Mouse (Mus musculus): ENCODE results near the gene Pla2g2e. TPM values are rescaled to one million over a fixed set of nuclear protein-coding genes. Genes with fewer than 3 reads are reported as not detected.

Gene Pla2g2e
- polyA plus RNA-seq, 1 experiment from 2014 or later = not detected

DNA sequence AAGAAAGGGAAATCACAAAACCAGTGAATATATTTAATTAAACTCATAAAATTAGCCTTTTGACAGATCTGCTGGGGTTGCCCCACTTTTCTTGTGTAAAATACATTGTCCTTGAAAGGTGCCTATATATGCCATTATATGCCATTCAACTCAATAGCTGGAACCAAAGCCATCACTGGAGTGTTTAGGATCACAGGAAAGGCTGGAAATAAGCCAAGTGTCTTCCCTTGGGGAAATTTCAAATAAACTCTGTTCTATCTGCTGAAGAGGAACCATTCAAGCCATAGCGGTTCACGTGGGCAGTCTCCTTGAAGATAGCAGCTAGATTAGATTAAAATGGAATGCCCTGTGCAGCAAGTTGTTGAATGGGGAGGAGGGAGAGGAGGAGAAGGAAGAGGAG is 47.8 kb downstream of the Pla2g2e start:
- no peak overlapping the region for H3K27ac ChIP-seq (ENCODE audit: low read length)
- peaks cover 3% of the 10 kb centered on the region; the same call in 1 of the 2 replicates for H3K27me3 ChIP-seq (replicated peaks; ENCODE audit: control insufficient read depth, insufficient read depth, low read length)
- H3K9me3 ChIP-seq (ENCODE audit: control insufficient read depth, low read length) = no peaks in the 10 kb centered on the region
- peaks cover 8% of the 10 kb centered on the region for H3K4me1 ChIP-seq (ENCODE audit: control insufficient read depth, insufficient read depth, low read length)
- WGBS = 36% methylated on average over 2 of the region's 2 CpGs
- no peak overlapping the region for H3K9ac ChIP-seq (ENCODE audit: low read depth, low read length)
- H3K36me3 ChIP-seq (ENCODE audit: control insufficient read depth, insufficient read depth, low read length) = no peaks in the 10 kb centered on the region
- no peak overlapping the region for H3K4me2 ChIP-seq (ENCODE audit: low read depth, low read length)
- ATAC-seq = no peak
- no peak overlapping the region for H3K4me3 ChIP-seq (ENCODE audit: low read length)

Other genes with a start within 250 kb of the Pla2g2e start
- gene Vwa5b1, start 242.1 kb upstream of the Pla2g2e start, polyA plus RNA-seq (2015; fragmentation: Nextera tagmentation; extraction: Ambion mirVana) = 0.11 and 0.23 TPM in 2 replicates
- 0.13 and 0.16 TPM in 2 replicates for gene Pla2g2c, start 153.2 kb upstream of the Pla2g2e start, polyA plus RNA-seq (2015; fragmentation: Nextera tagmentation; extraction: Ambion mirVana)
- gene Ubxn10, start 140.8 kb upstream of the Pla2g2e start, polyA plus RNA-seq (2015; fragmentation: Nextera tagmentation; extraction: Ambion mirVana) = 1.3 and 1.5 TPM in 2 replicates
- 2.3 and 2.7 TPM in 2 replicates for gene Pla2g2f, start 120.3 kb upstream of the Pla2g2e start, polyA plus RNA-seq (2015; fragmentation: Nextera tagmentation; extraction: Ambion mirVana)
- gene Pla2g2d, start 102.2 kb upstream of the Pla2g2e start, polyA plus RNA-seq (2015; fragmentation: Nextera tagmentation; extraction: Ambion mirVana) = 0.44 and 0.75 TPM in 2 replicates
- gene Pla2g5, start 14.5 kb upstream of the Pla2g2e start, polyA plus RNA-seq (2015; fragmentation: Nextera tagmentation; extraction: Ambion mirVana) = 0.15 and 0.23 TPM in 2 replicates
- not detected in 2 replicates for gene Gm13030, start 4.0 kb upstream of the Pla2g2e start, polyA plus RNA-seq (2015; fragmentation: Nextera tagmentation; extraction: Ambion mirVana)
- 4.4 and 4.6 TPM in 2 replicates for gene Otud3, start 36.0 kb downstream of the Pla2g2e start, polyA plus RNA-seq (2015; fragmentation: Nextera tagmentation; extraction: Ambion mirVana)
- 106 and 121 TPM in 2 replicates for gene Rnf186, start 89.2 kb downstream of the Pla2g2e start, polyA plus RNA-seq (2015; fragmentation: Nextera tagmentation; extraction: Ambion mirVana)
- 16.3 and 17.1 TPM in 2 replicates for gene Tmco4, start 94.9 kb downstream of the Pla2g2e start, polyA plus RNA-seq (2015; fragmentation: Nextera tagmentation; extraction: Ambion mirVana)
- 0.05 TPM in 1 of 2 replicates, not detected in the other for gene Htr6, start 197.6 kb downstream of the Pla2g2e start, polyA plus RNA-seq (2015; fragmentation: Nextera tagmentation; extraction: Ambion mirVana)
- gene Nbl1, start 215.1 kb downstream of the Pla2g2e start, polyA plus RNA-seq (2015; fragmentation: Nextera tagmentation; extraction: Ambion mirVana) = 38.9 and 43.3 TPM in 2 replicates